Mouse (Mus musculus): ENCODE measurements around the gene 1700019N19Rik. TPM values are rescaled to one million over a fixed set of nuclear protein-coding genes. Genes with fewer than 3 reads are reported as not detected.
A peak's percentile ranks its signal among the peaks of the same experiment; 100 is the strongest.

The 1700019N19Rik gene
- polyA plus RNA-seq, 1 experiment from 2014 or later, result not detected

- no peaks in the 10 kb centered on the region for H3K36me3 ChIP-seq (ENCODE audit: control insufficient read depth, insufficient read depth, low read length)
- ATAC-seq (ENCODE audit: low read depth), result no peak
- no peaks in the 10 kb centered on the region for H3K27me3 ChIP-seq (ENCODE audit: control insufficient read depth, insufficient read depth, low read depth, low read length)
- no peak overlapping the region for H3K4me2 ChIP-seq (ENCODE audit: low read depth, low read length)
- H3K9ac ChIP-seq (ENCODE audit: low read length), result no peak overlapping the region
- no peak overlapping the region for H3K27ac ChIP-seq (ENCODE audit: low read length)
- no peak overlapping the region for H3K4me3 ChIP-seq (ENCODE audit: low read length)
- 74% methylated on average over 13 of the region's 13 CpGs for WGBS
- H3K4me1 ChIP-seq (replicated peaks; ENCODE audit: control insufficient read depth, insufficient read depth, low read length), result 0 out of 2 replicates have a peak, but pooled peaks cover 2% of the 10 kb centered on the region
- H3K9me3 ChIP-seq (ENCODE audit: control insufficient read depth, low read length), result no peaks in the 10 kb centered on the region
These were observed 21.1 kb upstream of the 1700019N19Rik start for GRCm38 (mm10) chr19:58815179-58815922.

- no peak for ATAC-seq (ENCODE audit: low read depth)
- 74% methylated on average over 5 of the region's 5 CpGs for WGBS
These were observed 16.3 kb upstream of the 1700019N19Rik start for GRCm38 (mm10) chr19:58810536-58810935.

GRCm38 (mm10) chr19:58808864-58809263 is 14.6 kb upstream of the 1700019N19Rik start:
- no peaks in the 10 kb centered on the region for H3K4me1 ChIP-seq (replicated peaks; ENCODE audit: control insufficient read depth, insufficient read depth, low read length)
- no peak for ATAC-seq (ENCODE audit: low read depth)
- H3K36me3 ChIP-seq (ENCODE audit: control insufficient read depth, insufficient read depth, low read length), result no peaks in the 10 kb centered on the region
- H3K4me2 ChIP-seq (ENCODE audit: low read depth, low read length), result no peak overlapping the region
- no peak overlapping the region for H3K27ac ChIP-seq (ENCODE audit: low read length)
- no peak overlapping the region for H3K9ac ChIP-seq (ENCODE audit: low read length)
- H3K9me3 ChIP-seq (ENCODE audit: control insufficient read depth, low read length), result no peaks in the 10 kb centered on the region
- 76% methylated on average over 6 of the region's 6 CpGs for WGBS
- no peak overlapping the region for H3K4me3 ChIP-seq (ENCODE audit: low read length)
- H3K27me3 ChIP-seq (ENCODE audit: control insufficient read depth, insufficient read depth, low read depth, low read length), result no peaks in the 10 kb centered on the region

More at GRCm38 (mm10) chr19:58810536-58810935, 16.3 kb upstream of the 1700019N19Rik start:
- Histone ChIP-seq H3K4me1 (replicated peaks; ENCODE audit: control insufficient read depth, insufficient read depth, low read length) (no peaks in the 10 kb centered on the region), H3K27me3 (ENCODE audit: control insufficient read depth, insufficient read depth, low read depth, low read length) (no peaks in the 10 kb centered on the region), H3K9me3 (ENCODE audit: control insufficient read depth, low read length) (no peaks in the 10 kb centered on the region), H3K9ac (ENCODE audit: low read length) (no peak overlapping the region), H3K27ac (ENCODE audit: low read length) (no peak overlapping the region), H3K4me2 (ENCODE audit: low read depth, low read length) (no peak overlapping the region), H3K36me3 (ENCODE audit: control insufficient read depth, insufficient read depth, low read length) (no peaks in the 10 kb centered on the region), H3K4me3 (ENCODE audit: low read length) (no peak overlapping the region)

- no peaks in the 10 kb centered on the region for H3K9me3 ChIP-seq (ENCODE audit: control insufficient read depth, low read length)
- no peaks in the 10 kb centered on the region for H3K27me3 ChIP-seq (ENCODE audit: control insufficient read depth, insufficient read depth, low read depth, low read length)
- H3K36me3 ChIP-seq (ENCODE audit: control insufficient read depth, insufficient read depth, low read length), result no peaks in the 10 kb centered on the region
- ATAC-seq (ENCODE audit: low read depth), result peak; percentile 68; the same call in 1 of the 2 replicates
- H3K27ac ChIP-seq (ENCODE audit: low read length), result no peak overlapping the region
- H3K4me2 ChIP-seq (ENCODE audit: low read depth, low read length), result no peak overlapping the region
- no peak overlapping the region for H3K9ac ChIP-seq (ENCODE audit: low read length)
- H3K4me3 ChIP-seq (ENCODE audit: low read length), result no peak overlapping the region
- H3K4me1 ChIP-seq (replicated peaks; ENCODE audit: control insufficient read depth, insufficient read depth, low read length), result no peaks in the 10 kb centered on the region
- WGBS, result 4% methylated on average over 3 of the region's 3 CpGs
These were observed 12.1 kb upstream of the 1700019N19Rik start for GRCm38 (mm10) chr19:58806364-58806763.

- Histone ChIP-seq H3K9me3 (ENCODE audit: control insufficient read depth, low read length) (no peaks in the 10 kb centered on the region), H3K36me3 (ENCODE audit: control insufficient read depth, insufficient read depth, low read length) (no peaks in the 10 kb centered on the region), H3K4me1 (replicated peaks; ENCODE audit: control insufficient read depth, insufficient read depth, low read length) (no peaks in the 10 kb centered on the region), H3K27ac (ENCODE audit: low read length) (no peak overlapping the region), H3K9ac (ENCODE audit: low read length) (no peak overlapping the region), H3K4me3 (ENCODE audit: low read length) (no peak overlapping the region), H3K4me2 (ENCODE audit: low read depth, low read length) (no peak overlapping the region), H3K27me3 (ENCODE audit: control insufficient read depth, insufficient read depth, low read depth, low read length) (no peaks in the 10 kb centered on the region)
- 72% methylated on average over 9 of the region's 9 CpGs for WGBS
- no peak for ATAC-seq (ENCODE audit: low read depth)
These were observed 11.0 kb upstream of the 1700019N19Rik start for GRCm38 (mm10) chr19:58805191-58805779.

GRCm38 (mm10) chr19:58795114-58795669 is 931 bp upstream of the 1700019N19Rik start:
- H3K9ac ChIP-seq (ENCODE audit: low read length), result no peak overlapping the region
- no peaks in the 10 kb centered on the region for H3K9me3 ChIP-seq (ENCODE audit: control insufficient read depth, low read length)
- no peak overlapping the region for H3K4me3 ChIP-seq (ENCODE audit: low read length)
- no peak overlapping the region for H3K4me2 ChIP-seq (ENCODE audit: low read depth, low read length)
- no peaks in the 10 kb centered on the region for H3K36me3 ChIP-seq (ENCODE audit: control insufficient read depth, insufficient read depth, low read length)
- no peaks in the 10 kb centered on the region for H3K27me3 ChIP-seq (ENCODE audit: control insufficient read depth, insufficient read depth, low read depth, low read length)
- no peaks in the 10 kb centered on the region for H3K4me1 ChIP-seq (replicated peaks; ENCODE audit: control insufficient read depth, insufficient read depth, low read length)
- ATAC-seq (ENCODE audit: low read depth), result no peak
- H3K27ac ChIP-seq (ENCODE audit: low read length), result no peak overlapping the region
- 78% methylated on average over 12 of the region's 12 CpGs for WGBS

- no peaks in the 10 kb centered on the region for H3K4me1 ChIP-seq (replicated peaks; ENCODE audit: control insufficient read depth, insufficient read depth, low read length)
- no peak overlapping the region for H3K9ac ChIP-seq (ENCODE audit: low read length)
- WGBS, result 61% methylated on average over 11 of the region's 11 CpGs
- no peak overlapping the region for H3K4me2 ChIP-seq (ENCODE audit: low read depth, low read length)
- ATAC-seq (ENCODE audit: low read depth), result no peak
- H3K9me3 ChIP-seq (ENCODE audit: control insufficient read depth, low read length), result no peaks in the 10 kb centered on the region
- no peak overlapping the region for H3K27ac ChIP-seq (ENCODE audit: low read length)
- no peak overlapping the region for H3K4me3 ChIP-seq (ENCODE audit: low read length)
- no peaks in the 10 kb centered on the region for H3K27me3 ChIP-seq (ENCODE audit: control insufficient read depth, insufficient read depth, low read depth, low read length)
- no peaks in the 10 kb centered on the region for H3K36me3 ChIP-seq (ENCODE audit: control insufficient read depth, insufficient read depth, low read length)
These were observed 5.1 kb downstream of the 1700019N19Rik start for GRCm38 (mm10) chr19:58789194-58789593.

- Histone ChIP-seq H3K9me3 (ENCODE audit: control insufficient read depth, low read length) (no peaks in the 10 kb centered on the region), H3K27me3 (ENCODE audit: control insufficient read depth, insufficient read depth, low read depth, low read length) (no peaks in the 10 kb centered on the region), H3K4me2 (ENCODE audit: low read depth, low read length) (no peak overlapping the region), H3K4me3 (ENCODE audit: low read length) (no peak overlapping the region), H3K9ac (ENCODE audit: low read length) (no peak overlapping the region), H3K4me1 (replicated peaks; ENCODE audit: control insufficient read depth, insufficient read depth, low read length) (no peaks in the 10 kb centered on the region), H3K36me3 (ENCODE audit: control insufficient read depth, insufficient read depth, low read length) (no peaks in the 10 kb centered on the region), H3K27ac (ENCODE audit: low read length) (no peak overlapping the region)
- 39% methylated on average over 7 of the region's 7 CpGs for WGBS
- no peak for ATAC-seq (ENCODE audit: low read depth)
These were observed 10.3 kb downstream of the 1700019N19Rik start for GRCm38 (mm10) chr19:58783938-58784337.

- H3K4me2 ChIP-seq (ENCODE audit: low read depth, low read length), result no peak overlapping the region
- H3K4me3 ChIP-seq (ENCODE audit: low read length), result no peak overlapping the region
- no peaks in the 10 kb centered on the region for H3K36me3 ChIP-seq (ENCODE audit: control insufficient read depth, insufficient read depth, low read length)
- no peaks in the 10 kb centered on the region for H3K27me3 ChIP-seq (ENCODE audit: control insufficient read depth, insufficient read depth, low read depth, low read length)
- WGBS, result 71% methylated on average over 4 of the region's 4 CpGs
- ATAC-seq (ENCODE audit: low read depth), result no peak
- H3K9ac ChIP-seq (ENCODE audit: low read length), result no peak overlapping the region
- H3K27ac ChIP-seq (ENCODE audit: low read length), result no peak overlapping the region
- no peaks in the 10 kb centered on the region for H3K4me1 ChIP-seq (replicated peaks; ENCODE audit: control insufficient read depth, insufficient read depth, low read length)
- no peaks in the 10 kb centered on the region for H3K9me3 ChIP-seq (ENCODE audit: control insufficient read depth, low read length)
These were observed 12.7 kb downstream of the 1700019N19Rik start for GRCm38 (mm10) chr19:58781566-58781965.

Measured in lung, embryonic 16.5 days (tissue).